In the genomic region with DNA sequence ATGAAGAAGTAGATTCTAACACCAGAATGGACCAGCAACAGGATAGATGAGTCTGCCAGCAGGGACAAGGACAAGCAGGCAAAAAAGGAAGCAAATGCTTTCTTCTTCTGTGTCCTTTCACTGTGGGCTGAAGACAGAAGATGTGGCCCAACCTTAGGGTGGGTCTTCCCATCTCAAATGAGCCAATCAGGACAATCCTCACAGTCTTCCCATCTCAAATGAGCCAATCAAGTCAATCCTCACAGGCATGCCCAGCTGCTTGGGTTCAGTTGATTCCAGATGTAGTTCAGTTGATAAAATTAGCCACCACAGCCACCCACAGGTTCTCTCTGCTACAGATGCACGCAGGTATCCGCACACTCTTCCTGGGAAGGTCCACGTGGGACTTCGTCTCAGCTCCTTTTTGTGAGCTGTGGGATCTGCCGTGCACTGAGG, we compare ENCODE assay signal across 16 mouse cellular contexts. TPM values are rescaled to one million over a fixed set of nuclear protein-coding genes. Genes with fewer than 3 reads are reported as not detected.
DNase-seq lines count a peak whose midpoint lies in the region; ATAC-seq lines count a peak whose summit lies in the region.
"Had no signal": no experiment of that assay in that cellular context is flagged by ENCODE, and none has a peak within 500 bp of the region (broad histone marks: within the 10 kb centered on the region; RNA-seq: fewer than 3 reads in every experiment).

No protein-coding gene starts in this region.

- H3K27ac ChIP-seq in liver, embryonic 16.5 days (ENCODE audit: low read length), result no peak overlapping the region
- H3K27ac ChIP-seq in hindbrain, embryonic 11.5 days (ENCODE audit: low read depth, low read length), result no peak overlapping the region
- H3K27ac ChIP-seq: forebrain, embryonic 15.5 days had no signal

- peak; percentile 60 for DNase-seq in ES-CJ7 (ENCODE audit: low read depth, low spot score)
- peak; percentile 60 for DNase-seq in ZHBTc4 (ENCODE audit: low read depth, low spot score)
- DNase-seq in thymus, postnatal 25 days, result peak; percentile 59
- no peak for DNase-seq in embryo, embryonic 11 days
- no peak for DNase-seq in kidney, adult 18-20 months
- no peak for DNase-seq in hindbrain, embryonic 11.5 days (ENCODE audit: low spot score)
- DNase-seq: cerebellum, adult 2 months; gastrocnemius, postnatal 10 days; kidney, postnatal 14 days; lung, adult 18-20 months had no signal

- no peaks in the 10 kb centered on the region for H3K9me3 ChIP-seq in liver, embryonic 16.5 days (replicated peaks; ENCODE audit: control insufficient read depth, low read length)
- no peaks in the 10 kb centered on the region for H3K9me3 ChIP-seq in hindbrain, embryonic 11.5 days (ENCODE audit: control insufficient read depth, low read length)
- H3K9me3 ChIP-seq: forebrain, embryonic 15.5 days; heart, embryonic 12.5 days had no signal

- no peaks in the 10 kb centered on the region for H3K4me1 ChIP-seq in liver, embryonic 16.5 days (ENCODE audit: control insufficient read depth, low read depth, low read length)
- no peaks in the 10 kb centered on the region for H3K4me1 ChIP-seq in hindbrain, embryonic 11.5 days (replicated peaks; ENCODE audit: control insufficient read depth, insufficient read depth, low read length)
- H3K4me1 ChIP-seq: forebrain, embryonic 15.5 days; heart, embryonic 12.5 days had no signal

- WGBS in liver, embryonic 16.5 days (ENCODE audit: insufficient replicate concordance), result 61% methylated on average over 5 of the region's 5 CpGs
- WGBS in hindbrain, embryonic 11.5 days, result 89% methylated on average over 5 of the region's 5 CpGs

- H3K36me3 ChIP-seq in liver, embryonic 16.5 days (ENCODE audit: control insufficient read depth, insufficient read depth), result no peaks in the 10 kb centered on the region
- no peaks in the 10 kb centered on the region for H3K36me3 ChIP-seq in hindbrain, embryonic 11.5 days (ENCODE audit: control insufficient read depth, insufficient read depth, low read length)
- H3K36me3 ChIP-seq: forebrain, embryonic 15.5 days; heart, embryonic 12.5 days had no signal

- H3K4me2 ChIP-seq in liver, embryonic 16.5 days (ENCODE audit: low read depth, low read length), result no peak overlapping the region
- no peak overlapping the region for H3K4me2 ChIP-seq in hindbrain, embryonic 11.5 days (replicated peaks; ENCODE audit: low read depth, low read length)
- H3K4me2 ChIP-seq: forebrain, embryonic 15.5 days; heart, embryonic 12.5 days had no signal

- no peak overlapping the region for H3K9ac ChIP-seq in liver, embryonic 16.5 days (ENCODE audit: low read depth, low read length)
- no peak overlapping the region for H3K9ac ChIP-seq in hindbrain, embryonic 11.5 days (ENCODE audit: low read depth, low read length)
- H3K9ac ChIP-seq: forebrain, embryonic 15.5 days; heart, embryonic 12.5 days had no signal

- H3K4me3 ChIP-seq in liver, embryonic 16.5 days (ENCODE audit: low read depth, low read length), result no peak overlapping the region
- no peak overlapping the region for H3K4me3 ChIP-seq in hindbrain, embryonic 11.5 days (ENCODE audit: low read depth, low read length)
- H3K4me3 ChIP-seq: forebrain, embryonic 15.5 days; heart, embryonic 12.5 days; megakaryocyte, embryonic 14.5 days; myocyte had no signal

- ATAC-seq in liver, embryonic 16.5 days (ENCODE audit: low read depth), result 0 out of 2 replicates have a peak, but pooled peaks have one; percentile 48
- no peak for ATAC-seq in hindbrain, embryonic 11.5 days (ENCODE audit: low FRiP score)
- ATAC-seq: activated CD4-positive, CD25-positive, alpha-beta regulatory T cell, adult 4 months; forebrain, embryonic 15.5 days had no signal

- no peaks in the 10 kb centered on the region for H3K27me3 ChIP-seq in liver, embryonic 16.5 days (ENCODE audit: control insufficient read depth, insufficient read depth, low read depth, low read length)
- H3K27me3 ChIP-seq in hindbrain, embryonic 11.5 days (ENCODE audit: control insufficient read depth, insufficient read depth, low read length), result no peaks in the 10 kb centered on the region
- H3K27me3 ChIP-seq: forebrain, embryonic 15.5 days; heart, embryonic 12.5 days had no signal

RNA-seq across cellular contexts. Expression of a gene that starts 6.9 kb away (rescaled TPM):
- polyA plus RNA-seq in liver, embryonic 16.5 days (2015; fragmentation: Nextera tagmentation; extraction: Ambion mirVana), result 9.3 and 9.8 TPM in 2 replicates
- 24.0 and 24.8 TPM in 2 replicates for polyA plus RNA-seq in hindbrain, embryonic 11.5 days (2014; fragmentation: Nextera tagmentation; extraction: Ambion mirVana)

RNA-seq across cellular contexts. Expression of a gene that starts 9.6 kb away (rescaled TPM):
- polyA plus RNA-seq in liver, embryonic 16.5 days (2015; fragmentation: Nextera tagmentation; extraction: Ambion mirVana), result 0.14 and 0.42 TPM in 2 replicates
- polyA plus RNA-seq in hindbrain, embryonic 11.5 days (2014; fragmentation: Nextera tagmentation; extraction: Ambion mirVana), result not detected in 2 replicates
- polyA plus RNA-seq: activated CD4-positive, CD25-positive, alpha-beta regulatory T cell, adult 4 months; myocyte had no signal

Comparison
In these comparisons a context has a peak if more than half of its experiments do, and no peak if none do; other contexts are left out.
1. DNase-seq: peak in ES-CJ7 (single experiment), ZHBTc4 (single experiment) and thymus, postnatal 25 days (single experiment); none in embryo, embryonic 11 days (single experiment), kidney, adult 18-20 months (single experiment) and hindbrain, embryonic 11.5 days (single experiment).